Mouse (Mus musculus) heart, postnatal 4 days (tissue): ENCODE data around the gene Apbb1ip. TPM values are rescaled to one million over a fixed set of nuclear protein-coding genes. Genes with fewer than 3 reads are reported as not detected.

ENCODE experiments used
- DNase-seq: peaks from one replicate; pipeline ENCODE4 v3.0.0; 2021
- total RNA-seq, 2 experiments: library from RNA; stranded (reverse); gene quantifications; 2 replicates each; pipeline ENCODE4 v1.2.3; 2021

Gene Apbb1ip
- total RNA-seq = 1 to 10 TPM; 2.7 to 2.8 TPM

- no peak for DNase-seq
Observed at GRCm38 (mm10) chr2:22773549-22774180, at the start of gene Apbb1ip. Gene Apbb1ip (plus strand): TSS chr2:22774094.

GRCm38 (mm10) chr2:22727113-22727512 lies 46.8 kb upstream of the Apbb1ip start:
- no peak for DNase-seq

GRCm38 (mm10) chr2:22736134-22736533 lies 37.8 kb upstream of the Apbb1ip start:
- no peak for DNase-seq

GRCm38 (mm10) chr2:22739369-22739768 lies 34.5 kb upstream of the Apbb1ip start:
- no peak for DNase-seq

GRCm38 (mm10) chr2:22740441-22740840 lies 33.5 kb upstream of the Apbb1ip start:
- DNase-seq = no peak

GRCm38 (mm10) chr2:22741222-22741621 lies 32.7 kb upstream of the Apbb1ip start:
- no peak for DNase-seq

- DNase-seq = peak; percentile 14
Observed at GRCm38 (mm10) chr2:22744121-22744761, 29.7 kb upstream of the Apbb1ip start.

- no peak for DNase-seq
Observed at GRCm38 (mm10) chr2:22744876-22745275, 29.0 kb upstream of the Apbb1ip start.

- DNase-seq = no peak
Observed at GRCm38 (mm10) chr2:22746785-22747184, 27.1 kb upstream of the Apbb1ip start.

GRCm38 (mm10) chr2:22747941-22748340 lies 26.0 kb upstream of the Apbb1ip start:
- DNase-seq = no peak

- no peak for DNase-seq
Observed at GRCm38 (mm10) chr2:22749761-22750160, 24.1 kb upstream of the Apbb1ip start.

GRCm38 (mm10) chr2:22752492-22752891 lies 21.4 kb upstream of the Apbb1ip start:
- DNase-seq = no peak

GRCm38 (mm10) chr2:22753461-22754075 lies 20.3 kb upstream of the Apbb1ip start:
- DNase-seq = no peak

- no peak for DNase-seq
Observed at GRCm38 (mm10) chr2:22754222-22754824, 19.6 kb upstream of the Apbb1ip start.

- no peak for DNase-seq
Observed at GRCm38 (mm10) chr2:22755561-22755960, 18.3 kb upstream of the Apbb1ip start.

GRCm38 (mm10) chr2:22758310-22758972 lies 15.5 kb upstream of the Apbb1ip start:
- peak; percentile 82 for DNase-seq

GRCm38 (mm10) chr2:22760452-22760851 lies 13.4 kb upstream of the Apbb1ip start:
- DNase-seq = no peak

- DNase-seq = no peak
Observed at GRCm38 (mm10) chr2:22761103-22761521, 12.8 kb upstream of the Apbb1ip start.

GRCm38 (mm10) chr2:22764774-22765387 lies 9.0 kb upstream of the Apbb1ip start:
- DNase-seq = no peak

- DNase-seq = no peak
Observed at GRCm38 (mm10) chr2:22771311-22771710, 2.6 kb upstream of the Apbb1ip start.

- peak; percentile 71 for DNase-seq
Observed at GRCm38 (mm10) chr2:22774181-22774751, 372 bp downstream of the Apbb1ip start.

GRCm38 (mm10) chr2:22775213-22775612 lies 1.3 kb downstream of the Apbb1ip start:
- no peak for DNase-seq
